Mouse (Mus musculus) kidney, adult 2 months (tissue): ENCODE measurements around the gene Arhgap1. TPM values are rescaled to one million over a fixed set of nuclear protein-coding genes. Genes with fewer than 3 reads are reported as not detected.

Experiments used
- DNase-seq: peaks from one replicate; pipeline ENCODE4 v3.0.0; 2021
- H3K27ac ChIP-seq: fragments of 200-500 bp; 2 replicates; pipeline ENCODE4 v1.5.1; 2012; ENCODE audit warnings: low read depth, low read length, control low read depth, inconsistent platforms; ENCODE audit not compliant: insufficient read depth
- H3K27me3 ChIP-seq: fragments of 200-500 bp; replicated peaks from 2 replicates; pipeline ENCODE4 v1.6.1; 2012; ENCODE audit warnings: mild to moderate bottlenecking, moderate library complexity, low read length, inconsistent platforms; ENCODE audit not compliant: control insufficient read depth, insufficient read depth
- H3K36me3 ChIP-seq: fragments of 200-500 bp; 2 replicates; pipeline ENCODE4 v1.6.1; 2012; ENCODE audit warnings: mild to moderate bottlenecking, moderate library complexity, low read length, inconsistent platforms; ENCODE audit not compliant: control insufficient read depth, insufficient read depth
- H3K4me1 ChIP-seq: fragments of 200-500 bp; 2 replicates; pipeline ENCODE4 v1.6.1; 2011; ENCODE audit warnings: low read length; ENCODE audit not compliant: control insufficient read depth, insufficient read depth
- H3K4me3 ChIP-seq: fragments of 200-500 bp; 2 replicates; pipeline ENCODE4 v1.5.1; 2011; ENCODE audit warnings: mild to moderate bottlenecking, low read depth, low read length, control low read depth; ENCODE audit not compliant: insufficient read depth
- CTCF ChIP-seq: fragments of 200-500 bp; conservative IDR thresholded peaks from 2 replicates; pipeline ENCODE4 v1.5.1; 2011; ENCODE audit warnings: low read depth, mild to moderate bottlenecking, control low read depth, low read length, moderate library complexity, mixed read lengths; ENCODE audit not compliant: insufficient read depth, insufficient read length
- POLR2A ChIP-seq: fragments of 200-500 bp; IDR thresholded peaks from one replicate; pipeline ENCODE4 v1.6.1; 2011; ENCODE audit warnings: low read depth, low read length, control low read depth
- WGBS: fragments of 180-500 bp; shearing (Covaris S2); methylation state at CpG from one replicate; pipeline ENCODE4 v1.1.7; 2018; 5-methylcytosine and 5-hydroxymethylcytosine counted together
- polyA plus RNA-seq: library from polyadenylated mRNA; depleted of rRNA; stranded (reverse); fragments of >200 nt; gene quantifications from 2 replicates; pipeline ENCODE4 v1.2.3, GENCODE M21; 2012; rRNA removed

Arhgap1 gene
- polyA plus RNA-seq, 1 experiment: 90.2 TPM

GRCm38 (mm10) chr2:91710272-91711234, 60.9 kb downstream of the Arhgap1 start, which contains the start of the genes Atg13 and Harbi1:
Gene Atg13, minus strand, starts transcription at chr2:91710576.
Gene Harbi1, plus strand, starts transcription at chr2:91710852.
- under 1% methylated on average over 66 of the region's 66 CpGs for WGBS
- Histone ChIP-seq H3K4me1 (peaks cover 11% of the 10 kb centered on the region), H3K27me3 (no peaks in the 10 kb centered on the region), H3K36me3 (no peaks in the 10 kb centered on the region; the same call in 1 of the 2 replicates), H3K4me3 (peak within 1 kb of the TSS; percentile 94), H3K27ac (peak within 1 kb of the TSS; percentile 81)
- DNase-seq: peak; percentile 95
- TF ChIP-seq CTCF (no peak), POLR2A (peak; percentile 28)

GRCm38 (mm10) chr2:91711256-91711925, 61.7 kb downstream of the Arhgap1 start:
- no peak for TF ChIP-seq POLR2A
- no peak for TF ChIP-seq CTCF
- H3K4me3 ChIP-seq: peak overlapping the region; percentile 90
- no peaks in the 10 kb centered on the region for H3K27me3 ChIP-seq
- peak; percentile 15 for DNase-seq
- 4% methylated on average over 8 of the region's 8 CpGs for WGBS
- H3K4me1 ChIP-seq: peaks cover 11% of the 10 kb centered on the region
- peak overlapping the region; percentile 81 for H3K27ac ChIP-seq
- H3K36me3 ChIP-seq: no peaks in the 10 kb centered on the region; the same call in 1 of the 2 replicates

- WGBS: 86% methylated on average over 1 of the region's 1 CpGs
- Histone ChIP-seq H3K4me3 (no peak overlapping the region), H3K36me3 (no peaks in the 10 kb centered on the region; the same call in 1 of the 2 replicates), H3K27me3 (no peaks in the 10 kb centered on the region), H3K4me1 (peaks cover 17% of the 10 kb centered on the region; the same call in 1 of the 2 replicates), H3K27ac (no peak overlapping the region)
- no peak for TF ChIP-seq POLR2A
- no peak for TF ChIP-seq CTCF
- DNase-seq: no peak
Measured at GRCm38 (mm10) chr2:91714921-91715320, 65.3 kb downstream of the Arhgap1 start.

DNA sequence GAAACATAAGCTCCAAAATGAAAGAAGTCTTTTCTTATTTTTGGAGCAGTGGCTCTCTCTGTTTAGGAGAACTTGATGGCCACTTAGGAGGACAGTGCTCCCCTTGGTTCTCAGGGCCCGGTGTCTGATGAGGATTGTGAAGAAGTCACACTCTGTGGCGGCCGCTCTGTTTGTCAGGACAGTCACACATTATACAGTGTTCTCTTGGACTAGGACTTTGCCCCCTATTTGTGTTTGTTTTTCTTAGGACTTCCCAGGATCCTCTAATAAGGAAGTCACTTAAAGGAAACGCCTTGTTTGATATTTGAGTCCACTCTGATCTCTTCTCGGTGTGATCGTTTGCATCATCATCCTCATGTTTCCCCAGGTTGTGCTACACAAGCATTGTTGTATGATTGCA, 68.6 kb downstream of the Arhgap1 start:
- Histone ChIP-seq H3K36me3 (no peaks in the 10 kb centered on the region; the same call in 1 of the 2 replicates), H3K4me1 (peaks cover 12% of the 10 kb centered on the region; the same call in 1 of the 2 replicates), H3K27ac (peak overlapping the region; percentile 91), H3K27me3 (no peaks in the 10 kb centered on the region), H3K4me3 (peak overlapping the region; percentile 23; the same call in 1 of the 2 replicates)
- DNase-seq: peak; percentile 84
- no peak for TF ChIP-seq CTCF
- TF ChIP-seq POLR2A: no peak
- 50% methylated on average over 6 of the region's 6 CpGs for WGBS

Other genes starting within 250 kb of the Arhgap1 start
- gene 1110051M20Rik, start 205.2 kb upstream of the Arhgap1 start, polyA plus RNA-seq: 35.0 and 36.7 TPM in 2 replicates
- 8.6 and 10.3 TPM in 2 replicates for gene Lrp4, start 192.3 kb upstream of the Arhgap1 start, polyA plus RNA-seq
- gene Ckap5, start 123.1 kb upstream of the Arhgap1 start, polyA plus RNA-seq: 4.9 and 5.9 TPM in 2 replicates
- 0.06 and 0.18 TPM in 2 replicates for gene F2, start 13.4 kb upstream of the Arhgap1 start, polyA plus RNA-seq
- 8.4 and 10.0 TPM in 2 replicates for gene Zfp408, start 69 bp upstream of the Arhgap1 start, polyA plus RNA-seq
- gene Atg13, start 60.7 kb downstream of the Arhgap1 start, polyA plus RNA-seq: 32.5 and 34.2 TPM in 2 replicates
- 4.6 and 6.1 TPM in 2 replicates for gene Harbi1, start 61.0 kb downstream of the Arhgap1 start, polyA plus RNA-seq
- 34.5 and 35.3 TPM in 2 replicates for gene Ambra1, start 80.3 kb downstream of the Arhgap1 start, polyA plus RNA-seq